Mouse (Mus musculus): ENCODE measurements at regions not wholly inside any gene's neighbourhood (a gene's known extent, or its start where the extent isn't known, plus 50 kb on each side); places are given as distances from the start of the nearest gene placed in this dataset.

GRCm38 (mm10) chr12:65494388-65495030 is 269.2 kb downstream of the Wdr20rt start:
- Histone ChIP-seq H3K9me3 (ENCODE audit: control insufficient read depth, low read length) (no peaks in the 10 kb centered on the region), H3K4me2 (ENCODE audit: low read depth, low read length, severe bottlenecking) (no peak overlapping the region), H3K4me1 (replicated peaks; ENCODE audit: control insufficient read depth, insufficient read depth, low read length) (no peaks in the 10 kb centered on the region), H3K9ac (ENCODE audit: low read length) (no peak overlapping the region), H3K36me3 (ENCODE audit: control insufficient read depth, insufficient read depth, low read length) (no peaks in the 10 kb centered on the region), H3K27me3 (ENCODE audit: control insufficient read depth, insufficient read depth, low read length) (no peaks in the 10 kb centered on the region), H3K4me3 (ENCODE audit: low read depth, low read length) (no peak overlapping the region), H3K27ac (ENCODE audit: low read depth, low read length) (no peak overlapping the region)
- DNase-seq (ENCODE audit: low spot score): no peak
- no peak for ATAC-seq (replicated peaks; ENCODE audit: low FRiP score)
- WGBS: 89% methylated on average over 5 of the region's 5 CpGs

DNA sequence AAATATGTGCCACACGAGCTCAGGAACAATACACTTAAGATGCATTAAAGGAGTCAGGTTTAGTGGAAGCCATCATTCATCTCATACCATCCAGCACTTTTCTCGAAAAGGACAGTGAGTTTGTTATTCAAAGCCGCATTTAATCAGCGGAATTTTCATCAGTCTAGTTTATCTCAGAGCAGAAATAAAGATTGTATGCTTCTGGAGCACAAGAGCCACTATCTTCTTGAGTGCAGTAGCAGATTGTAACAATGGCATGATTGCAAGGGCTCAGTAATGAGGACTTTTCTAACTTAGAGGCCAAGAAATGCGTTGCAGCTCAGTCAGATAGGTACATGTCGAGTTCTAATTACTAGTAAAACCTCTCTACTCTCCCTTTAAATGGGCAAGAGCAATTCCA is 271.3 kb downstream of the Wdr20rt start:
- WGBS: 82% methylated on average over 6 of the region's 6 CpGs
- Histone ChIP-seq H3K27me3 (ENCODE audit: control insufficient read depth, insufficient read depth, low read length) (no peaks in the 10 kb centered on the region), H3K27ac (ENCODE audit: low read depth, low read length) (no peak overlapping the region), H3K9me3 (ENCODE audit: control insufficient read depth, low read length) (no peaks in the 10 kb centered on the region), H3K4me3 (ENCODE audit: low read depth, low read length) (no peak overlapping the region), H3K9ac (ENCODE audit: low read length) (no peak overlapping the region), H3K4me2 (ENCODE audit: low read depth, low read length, severe bottlenecking) (no peak overlapping the region), H3K4me1 (replicated peaks; ENCODE audit: control insufficient read depth, insufficient read depth, low read length) (no peaks in the 10 kb centered on the region), H3K36me3 (ENCODE audit: control insufficient read depth, insufficient read depth, low read length) (no peaks in the 10 kb centered on the region)
- no peak for ATAC-seq (replicated peaks; ENCODE audit: low FRiP score)
- no peak for DNase-seq (ENCODE audit: low spot score)

- ATAC-seq (replicated peaks; ENCODE audit: low FRiP score): no peak
- no peak for DNase-seq (ENCODE audit: low spot score)
- Histone ChIP-seq H3K9ac (ENCODE audit: low read length) (no peak overlapping the region), H3K4me3 (ENCODE audit: low read depth, low read length) (no peak overlapping the region), H3K9me3 (ENCODE audit: control insufficient read depth, low read length) (no peaks in the 10 kb centered on the region), H3K27ac (ENCODE audit: low read depth, low read length) (no peak overlapping the region), H3K36me3 (ENCODE audit: control insufficient read depth, insufficient read depth, low read length) (no peaks in the 10 kb centered on the region), H3K4me2 (ENCODE audit: low read depth, low read length, severe bottlenecking) (no peak overlapping the region), H3K27me3 (ENCODE audit: control insufficient read depth, insufficient read depth, low read length) (no peaks in the 10 kb centered on the region), H3K4me1 (replicated peaks; ENCODE audit: control insufficient read depth, insufficient read depth, low read length) (no peaks in the 10 kb centered on the region)
- WGBS: 83% methylated on average over 6 of the region's 6 CpGs
Measured at GRCm38 (mm10) chr12:65497602-65498001, 272.3 kb downstream of the Wdr20rt start.

DNA sequence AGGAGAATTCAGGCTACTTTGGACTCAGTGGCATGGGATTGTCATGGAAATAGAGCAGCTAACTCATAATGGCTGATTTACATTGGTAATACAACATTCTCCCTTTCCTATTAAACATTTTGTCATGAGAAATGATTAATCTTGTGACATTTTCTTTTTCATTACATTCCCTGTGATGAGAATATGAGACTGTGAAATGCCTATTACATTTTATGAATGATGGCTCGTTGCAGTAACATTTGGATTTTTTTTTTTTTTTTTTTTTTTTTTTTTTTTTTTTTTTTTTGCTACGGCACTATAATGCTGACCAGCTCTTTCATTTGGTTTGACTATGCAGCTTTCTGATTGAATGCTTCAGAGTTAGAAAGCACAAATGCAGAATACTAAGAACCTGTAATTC is 276.1 kb downstream of the Wdr20rt start:
- Histone ChIP-seq H3K9me3 (ENCODE audit: control insufficient read depth, low read length) (no peaks in the 10 kb centered on the region), H3K9ac (ENCODE audit: low read length) (no peak overlapping the region), H3K4me2 (ENCODE audit: low read depth, low read length, severe bottlenecking) (no peak overlapping the region), H3K27me3 (ENCODE audit: control insufficient read depth, insufficient read depth, low read length) (no peaks in the 10 kb centered on the region), H3K36me3 (ENCODE audit: control insufficient read depth, insufficient read depth, low read length) (no peaks in the 10 kb centered on the region), H3K27ac (ENCODE audit: low read depth, low read length) (no peak overlapping the region), H3K4me1 (replicated peaks; ENCODE audit: control insufficient read depth, insufficient read depth, low read length) (no peaks in the 10 kb centered on the region), H3K4me3 (ENCODE audit: low read depth, low read length) (no peak overlapping the region)
- 72% methylated on average over 2 of the region's 2 CpGs for WGBS
- no peak for DNase-seq (ENCODE audit: low spot score)
- ATAC-seq (replicated peaks; ENCODE audit: low FRiP score): no peak

DNA sequence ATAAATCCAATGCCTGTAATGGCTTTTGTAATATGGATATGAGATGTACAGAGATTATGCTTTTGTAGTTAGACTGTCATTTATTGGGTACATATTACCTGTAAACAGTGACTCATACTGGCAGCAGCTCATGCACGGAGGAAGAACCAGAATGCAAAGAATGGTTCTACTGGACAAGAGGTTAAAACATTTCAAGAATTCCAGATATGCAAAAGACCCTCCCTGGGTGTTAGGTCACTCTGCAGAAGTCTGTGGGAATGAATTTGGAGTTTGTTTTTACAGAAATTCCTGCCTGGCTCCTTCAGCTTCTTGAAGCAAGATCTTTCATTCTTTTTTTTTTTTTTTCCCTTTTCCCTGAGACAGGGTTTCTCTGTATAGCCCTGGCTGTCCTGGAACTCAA is 276.7 kb downstream of the Wdr20rt start:
- H3K27ac ChIP-seq (ENCODE audit: low read depth, low read length): no peak overlapping the region
- H3K4me1 ChIP-seq (replicated peaks; ENCODE audit: control insufficient read depth, insufficient read depth, low read length): no peaks in the 10 kb centered on the region
- no peaks in the 10 kb centered on the region for H3K9me3 ChIP-seq (ENCODE audit: control insufficient read depth, low read length)
- no peak overlapping the region for H3K4me3 ChIP-seq (ENCODE audit: low read depth, low read length)
- no peak for ATAC-seq (replicated peaks; ENCODE audit: low FRiP score)
- H3K36me3 ChIP-seq (ENCODE audit: control insufficient read depth, insufficient read depth, low read length): no peaks in the 10 kb centered on the region
- H3K9ac ChIP-seq (ENCODE audit: low read length): no peak overlapping the region
- DNase-seq (ENCODE audit: low spot score): no peak
- H3K4me2 ChIP-seq (ENCODE audit: low read depth, low read length, severe bottlenecking): no peak overlapping the region
- 63% methylated on average over 1 of the region's 1 CpGs for WGBS
- H3K27me3 ChIP-seq (ENCODE audit: control insufficient read depth, insufficient read depth, low read length): no peaks in the 10 kb centered on the region

GRCm38 (mm10) chr12:65513070-65513469 is 287.8 kb downstream of the Wdr20rt start:
- H3K4me3 ChIP-seq (ENCODE audit: low read depth, low read length): no peak overlapping the region
- peak; percentile 51 for DNase-seq (ENCODE audit: low spot score)
- peak; percentile 61; the same call in 1 of the 2 replicates for ATAC-seq (replicated peaks; ENCODE audit: low FRiP score)
- H3K27me3 ChIP-seq (ENCODE audit: control insufficient read depth, insufficient read depth, low read length): no peaks in the 10 kb centered on the region
- H3K27ac ChIP-seq (ENCODE audit: low read depth, low read length): no peak overlapping the region
- 13% methylated on average over 1 of the region's 1 CpGs for WGBS
- no peaks in the 10 kb centered on the region for H3K9me3 ChIP-seq (ENCODE audit: control insufficient read depth, low read length)
- H3K36me3 ChIP-seq (ENCODE audit: control insufficient read depth, insufficient read depth, low read length): no peaks in the 10 kb centered on the region
- no peak overlapping the region for H3K9ac ChIP-seq (ENCODE audit: low read length)
- H3K4me1 ChIP-seq (replicated peaks; ENCODE audit: control insufficient read depth, insufficient read depth, low read length): no peaks in the 10 kb centered on the region
- H3K4me2 ChIP-seq (ENCODE audit: low read depth, low read length, severe bottlenecking): no peak overlapping the region

- Histone ChIP-seq H3K27me3 (ENCODE audit: control insufficient read depth, insufficient read depth, low read length) (no peaks in the 10 kb centered on the region), H3K27ac (ENCODE audit: low read depth, low read length) (no peak overlapping the region), H3K4me1 (replicated peaks; ENCODE audit: control insufficient read depth, insufficient read depth, low read length) (no peaks in the 10 kb centered on the region), H3K9me3 (ENCODE audit: control insufficient read depth, low read length) (no peaks in the 10 kb centered on the region), H3K9ac (ENCODE audit: low read length) (no peak overlapping the region), H3K4me3 (ENCODE audit: low read depth, low read length) (no peak overlapping the region), H3K36me3 (ENCODE audit: control insufficient read depth, insufficient read depth, low read length) (no peaks in the 10 kb centered on the region), H3K4me2 (ENCODE audit: low read depth, low read length, severe bottlenecking) (no peak overlapping the region)
- DNase-seq (ENCODE audit: low spot score) (no peak), ATAC-seq (replicated peaks; ENCODE audit: low FRiP score) (no peak)
- 70% methylated on average over 3 of the region's 3 CpGs for WGBS
Measured at GRCm38 (mm10) chr12:65534142-65534690, 308.9 kb downstream of the Wdr20rt start.

DNA sequence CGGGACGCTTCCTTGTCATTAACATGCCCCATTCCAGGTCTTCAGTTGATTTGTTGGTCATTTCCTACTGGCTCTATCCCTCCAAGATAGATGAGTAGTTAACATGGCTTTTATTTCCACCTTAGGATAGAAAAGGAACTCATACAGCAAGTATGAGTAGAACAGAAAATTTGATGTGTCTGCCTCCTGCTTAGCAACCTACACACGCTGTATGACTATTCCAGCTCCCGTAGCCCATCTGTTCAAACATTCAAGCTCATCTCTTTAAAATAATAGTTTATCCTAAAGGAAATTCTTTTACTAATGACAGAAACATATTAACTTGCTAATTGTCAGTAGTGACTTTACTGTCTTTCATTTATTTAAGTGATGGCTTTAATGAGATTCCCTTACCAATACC is 323.0 kb downstream of the Wdr20rt start:
- no peaks in the 10 kb centered on the region for H3K27me3 ChIP-seq (ENCODE audit: control insufficient read depth, insufficient read depth, low read length)
- H3K36me3 ChIP-seq (ENCODE audit: control insufficient read depth, insufficient read depth, low read length): no peaks in the 10 kb centered on the region
- no peak overlapping the region for H3K4me2 ChIP-seq (ENCODE audit: low read depth, low read length, severe bottlenecking)
- WGBS: 94% methylated on average over 4 of the region's 4 CpGs
- H3K9me3 ChIP-seq (ENCODE audit: control insufficient read depth, low read length): no peaks in the 10 kb centered on the region
- H3K4me1 ChIP-seq (replicated peaks; ENCODE audit: control insufficient read depth, insufficient read depth, low read length): no peaks in the 10 kb centered on the region
- ATAC-seq (replicated peaks; ENCODE audit: low FRiP score) (no peak), DNase-seq (ENCODE audit: low spot score) (no peak)
- H3K9ac ChIP-seq (ENCODE audit: low read length): no peak overlapping the region
- H3K4me3 ChIP-seq (ENCODE audit: low read depth, low read length): no peak overlapping the region
- H3K27ac ChIP-seq (ENCODE audit: low read depth, low read length): no peak overlapping the region

GRCm38 (mm10) chr12:65552230-65552629 is 326.9 kb downstream of the Wdr20rt start:
- ATAC-seq (replicated peaks; ENCODE audit: low FRiP score): no peak

More at GRCm38 (mm10) chr12:65552230-65552629, 326.9 kb downstream of the Wdr20rt start:
- no peak for DNase-seq (ENCODE audit: low spot score)
- Histone ChIP-seq H3K36me3 (ENCODE audit: control insufficient read depth, insufficient read depth, low read length) (no peaks in the 10 kb centered on the region), H3K27me3 (ENCODE audit: control insufficient read depth, insufficient read depth, low read length) (no peaks in the 10 kb centered on the region), H3K27ac (ENCODE audit: low read depth, low read length) (no peak overlapping the region), H3K4me3 (ENCODE audit: low read depth, low read length) (no peak overlapping the region), H3K4me1 (replicated peaks; ENCODE audit: control insufficient read depth, insufficient read depth, low read length) (no peaks in the 10 kb centered on the region), H3K4me2 (ENCODE audit: low read depth, low read length, severe bottlenecking) (no peak overlapping the region), H3K9ac (ENCODE audit: low read length) (no peak overlapping the region), H3K9me3 (ENCODE audit: control insufficient read depth, low read length) (no peaks in the 10 kb centered on the region)
- WGBS: 79% methylated on average over 3 of the region's 3 CpGs
